Mouse (Mus musculus) cerebellum, adult (tissue): ENCODE measurements around the gene Gm45261.

ENCODE experiments used
- ATAC-seq: cut with Nextera tagmentation; 2 replicates; pipeline ENCODE4 v1.9.2; 2017; ENCODE audit warnings: mild to moderate bottlenecking, moderate library complexity, mixed read lengths; ENCODE audit not compliant: insufficient number of reproducible peaks, low FRiP score, low TSS enrichment

The Gm45261 gene

GRCm38 (mm10) chr1:80410229-80410973, 50.8 kb downstream of the Gm45261 start:
- no peak for ATAC-seq

DNA sequence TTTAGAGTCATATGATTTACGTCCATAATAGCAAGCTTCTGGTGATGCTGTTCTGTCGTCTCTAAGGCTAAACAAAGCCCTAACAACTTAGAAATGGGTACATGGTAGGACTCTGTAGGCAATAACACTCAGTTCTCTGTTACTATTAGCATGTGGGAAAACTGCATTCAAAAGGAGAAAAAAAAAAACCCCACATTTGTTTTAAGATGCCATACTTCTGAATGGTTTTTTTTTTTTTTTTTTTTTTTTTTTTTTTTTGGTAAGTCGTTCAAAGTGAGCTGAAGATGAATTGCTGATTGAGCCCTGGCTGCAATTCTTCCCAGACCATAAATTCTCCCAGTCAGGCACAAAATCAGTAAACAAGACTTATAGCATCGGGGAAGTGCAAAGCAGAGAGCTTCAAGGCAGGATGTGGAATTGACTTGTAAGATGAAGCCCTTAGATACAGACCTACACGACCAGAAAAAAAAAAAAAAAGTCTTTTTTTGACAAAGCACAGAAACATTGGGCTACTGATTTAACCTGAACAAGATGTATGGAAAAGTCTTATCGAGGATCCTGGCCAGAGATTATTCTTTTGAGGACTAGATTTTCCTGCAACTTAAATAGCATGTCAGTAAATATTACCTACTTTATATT, 51.7 kb downstream of the Gm45261 start:
- no peak for ATAC-seq

DNA sequence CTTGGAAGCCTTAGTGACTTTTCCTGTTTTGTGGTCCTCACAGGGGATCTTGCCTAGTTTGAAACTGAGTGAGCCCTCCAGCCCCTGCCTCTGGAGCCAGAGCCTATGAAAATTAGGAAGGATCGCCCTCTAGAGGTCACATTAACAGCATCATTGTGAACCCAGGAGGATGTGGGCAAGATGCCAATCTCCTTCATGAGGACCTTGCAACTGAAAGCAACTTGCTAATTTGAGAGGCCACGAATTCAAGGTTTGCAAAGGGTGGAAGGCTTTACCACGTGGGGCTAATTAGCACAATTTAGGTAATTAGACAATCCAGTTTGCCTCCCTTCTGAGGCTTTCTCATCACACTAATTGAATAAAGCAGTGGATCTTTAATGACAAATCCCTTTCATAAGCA, 52.7 kb downstream of the Gm45261 start:
- ATAC-seq = peak; percentile 79

GRCm38 (mm10) chr1:80404196-80404595, 57.1 kb downstream of the Gm45261 start:
- no peak for ATAC-seq

GRCm38 (mm10) chr1:80403366-80403893, 57.8 kb downstream of the Gm45261 start:
- no peak for ATAC-seq

DNA sequence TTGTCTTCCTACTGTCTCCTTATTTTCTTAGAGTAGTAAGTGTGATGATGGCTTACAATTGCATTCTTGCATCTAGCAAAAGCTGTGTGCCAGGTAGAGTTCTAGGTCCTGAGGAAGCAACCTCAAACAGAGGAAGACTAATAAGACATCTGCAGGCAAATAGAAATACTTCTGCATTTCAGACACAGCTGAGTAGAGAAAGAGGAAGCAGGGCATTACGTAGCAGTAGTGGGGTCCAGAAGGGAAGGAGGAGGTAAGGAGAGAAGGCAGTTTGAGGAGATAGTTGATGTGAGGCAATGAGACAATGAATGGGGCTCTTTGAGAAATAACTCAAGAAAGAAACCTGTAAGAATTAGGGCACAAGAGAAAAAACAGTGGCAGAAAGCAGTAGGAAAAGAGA, 59.3 kb downstream of the Gm45261 start:
- no peak for ATAC-seq
